Mouse (Mus musculus): ENCODE measurements around the gene Tkfc. TPM values are rescaled to one million over a fixed set of nuclear protein-coding genes. Genes with fewer than 3 reads are reported as not detected.
A peak's percentile ranks its signal among the peaks of the same experiment; 100 is the strongest.
"Not testable (repeated sequence)": the region's sequence is repeated elsewhere in the genome, so short reads cannot be mapped to it uniquely, and the experiment has no call there.

Gene Tkfc
- polyA plus RNA-seq, 1 experiment from 2014 or later: 24.5 TPM

- not testable (repeated sequence) for H3K4me1 ChIP-seq (ENCODE audit: control insufficient read depth, insufficient read depth, low read length); H3K9me3 ChIP-seq (ENCODE audit: control insufficient read depth, low read length); H3K4me3 ChIP-seq (ENCODE audit: low read depth, low read length); H3K36me3 ChIP-seq (ENCODE audit: control insufficient read depth, insufficient read depth, low read length); H3K4me2 ChIP-seq (ENCODE audit: low read depth, severe bottlenecking); ATAC-seq (ENCODE audit: insufficient number of reproducible peaks, low FRiP score, low TSS enrichment, low read depth); H3K27ac ChIP-seq (replicated peaks; ENCODE audit: low read depth, low read length); DNase-seq (ENCODE audit: low spot score); H3K9ac ChIP-seq (ENCODE audit: low read length); H3K27me3 ChIP-seq (ENCODE audit: control insufficient read depth, insufficient read depth, low read length)
- 70% methylated on average over 4 of the region's 4 CpGs for WGBS
Measured at GRCm38 (mm10) chr19:10557837-10558375, 47.5 kb downstream of the Tkfc start.

- Histone ChIP-seq H3K4me1 (ENCODE audit: control insufficient read depth, insufficient read depth, low read length) (peaks cover 3% of the 10 kb centered on the region; the same call in 1 of the 2 replicates), H3K27me3 (ENCODE audit: control insufficient read depth, insufficient read depth, low read length) (no peaks in the 10 kb centered on the region), H3K4me2 (ENCODE audit: low read depth, severe bottlenecking) (no peak overlapping the region), H3K36me3 (ENCODE audit: control insufficient read depth, insufficient read depth, low read length) (no peaks in the 10 kb centered on the region), H3K4me3 (ENCODE audit: low read depth, low read length) (no peak overlapping the region), H3K27ac (replicated peaks; ENCODE audit: low read depth, low read length) (no peak overlapping the region), H3K9me3 (ENCODE audit: control insufficient read depth, low read length) (no peaks in the 10 kb centered on the region), H3K9ac (ENCODE audit: low read length) (no peak overlapping the region)
- DNase-seq (ENCODE audit: low spot score): no peak
- ATAC-seq (ENCODE audit: insufficient number of reproducible peaks, low FRiP score, low TSS enrichment, low read depth): no peak
- 79% methylated on average over 2 of the region's 2 CpGs for WGBS
Measured at GRCm38 (mm10) chr19:10557430-10557829, 48.0 kb downstream of the Tkfc start.

- Histone ChIP-seq H3K4me1 (ENCODE audit: control insufficient read depth, insufficient read depth, low read length) (peaks cover 3% of the 10 kb centered on the region; the same call in 1 of the 2 replicates), H3K9ac (ENCODE audit: low read length) (no peak overlapping the region), H3K4me3 (ENCODE audit: low read depth, low read length) (no peak overlapping the region), H3K27me3 (ENCODE audit: control insufficient read depth, insufficient read depth, low read length) (no peaks in the 10 kb centered on the region), H3K4me2 (ENCODE audit: low read depth, severe bottlenecking) (no peak overlapping the region), H3K9me3 (ENCODE audit: control insufficient read depth, low read length) (no peaks in the 10 kb centered on the region), H3K36me3 (ENCODE audit: control insufficient read depth, insufficient read depth, low read length) (no peaks in the 10 kb centered on the region), H3K27ac (replicated peaks; ENCODE audit: low read depth, low read length) (no peak overlapping the region)
- ATAC-seq (ENCODE audit: insufficient number of reproducible peaks, low FRiP score, low TSS enrichment, low read depth) (no peak), DNase-seq (ENCODE audit: low spot score) (no peak)
- WGBS: 86% methylated on average over 2 of the region's 2 CpGs
Measured at GRCm38 (mm10) chr19:10557001-10557400, 48.5 kb downstream of the Tkfc start.

- Histone ChIP-seq H3K9ac (ENCODE audit: low read length) (peak within 1 kb of the TSS; percentile 57), H3K4me1 (ENCODE audit: control insufficient read depth, insufficient read depth, low read length) (peaks cover 3% of the 10 kb centered on the region; the same call in 1 of the 2 replicates), H3K27ac (replicated peaks; ENCODE audit: low read depth, low read length) (0 out of 2 replicates have a peak within 1 kb of the TSS, but pooled peaks have one; percentile 39), H3K36me3 (ENCODE audit: control insufficient read depth, insufficient read depth, low read length) (peaks cover 6% of the 10 kb centered on the region; the same call in 1 of the 2 replicates), H3K27me3 (ENCODE audit: control insufficient read depth, insufficient read depth, low read length) (no peaks in the 10 kb centered on the region), H3K4me3 (ENCODE audit: low read depth, low read length) (peak within 1 kb of the TSS; percentile 55), H3K9me3 (ENCODE audit: control insufficient read depth, low read length) (no peaks in the 10 kb centered on the region), H3K4me2 (ENCODE audit: low read depth, severe bottlenecking) (peak within 1 kb of the TSS; percentile 66)
- DNase-seq (ENCODE audit: low spot score): peak; percentile 86
- peak; percentile 98 for ATAC-seq (ENCODE audit: insufficient number of reproducible peaks, low FRiP score, low TSS enrichment, low read depth)
- WGBS: 2% methylated on average over 43 of the region's 43 CpGs
Measured at GRCm38 (mm10) chr19:10555624-10556510, 49.6 kb downstream of the Tkfc start, which contains the start of gene Tmem216. Gene Tmem216 (minus strand): TSS chr19:10556238.

GRCm38 (mm10) chr19:10539454-10539853 lies 66.0 kb downstream of the Tkfc start:
- Histone ChIP-seq H3K9me3 (ENCODE audit: control insufficient read depth, low read length) (no peaks in the 10 kb centered on the region), H3K36me3 (ENCODE audit: control insufficient read depth, insufficient read depth, low read length) (peaks cover 27% of the 10 kb centered on the region), H3K27ac (replicated peaks; ENCODE audit: low read depth, low read length) (no peak overlapping the region), H3K9ac (ENCODE audit: low read length) (no peak overlapping the region), H3K4me1 (ENCODE audit: control insufficient read depth, insufficient read depth, low read length) (no peaks in the 10 kb centered on the region), H3K4me2 (ENCODE audit: low read depth, severe bottlenecking) (no peak overlapping the region), H3K27me3 (ENCODE audit: control insufficient read depth, insufficient read depth, low read length) (no peaks in the 10 kb centered on the region), H3K4me3 (ENCODE audit: low read depth, low read length) (no peak overlapping the region)
- WGBS: 92% methylated on average over 5 of the region's 5 CpGs
- no peak for ATAC-seq (ENCODE audit: insufficient number of reproducible peaks, low FRiP score, low TSS enrichment, low read depth)
- DNase-seq (ENCODE audit: low spot score): no peak

Other genes with a start within 250 kb of the Tkfc start
- 0.45 and 0.55 TPM in 2 replicates for gene Syt7, start 216.6 kb downstream of the Tkfc start, polyA plus RNA-seq (2014; fragmentation: Nextera tagmentation; extraction: Ambion mirVana)
- gene Lrrc10b, start 148.2 kb downstream of the Tkfc start, polyA plus RNA-seq (2014; fragmentation: Nextera tagmentation; extraction: Ambion mirVana): 0.09 TPM in 1 of 2 replicates, not detected in the other
- 0.16 TPM in 1 of 2 replicates, not detected in the other for gene Ppp1r32, start 122.7 kb downstream of the Tkfc start, polyA plus RNA-seq (2014; fragmentation: Nextera tagmentation; extraction: Ambion mirVana)
- 62.2 and 69.7 TPM in 2 replicates for gene Cpsf7, start 80.4 kb downstream of the Tkfc start, polyA plus RNA-seq (2014; fragmentation: Nextera tagmentation; extraction: Ambion mirVana)
- gene Sdhaf2, start 79.5 kb downstream of the Tkfc start, polyA plus RNA-seq (2014; fragmentation: Nextera tagmentation; extraction: Ambion mirVana): 57.2 and 61.0 TPM in 2 replicates
- gene Tmem216, start 49.4 kb downstream of the Tkfc start, polyA plus RNA-seq (2014; fragmentation: Nextera tagmentation; extraction: Ambion mirVana): 64.1 and 66.3 TPM in 2 replicates
- gene Cyb561a3, start 28.5 kb downstream of the Tkfc start, polyA plus RNA-seq (2014; fragmentation: Nextera tagmentation; extraction: Ambion mirVana): 15.8 and 16.4 TPM in 2 replicates
- 49.9 and 52.1 TPM in 2 replicates for gene Tmem138, start 28.3 kb downstream of the Tkfc start, polyA plus RNA-seq (2014; fragmentation: Nextera tagmentation; extraction: Ambion mirVana)
- gene Ddb1, start 327 bp downstream of the Tkfc start, polyA plus RNA-seq (2014; fragmentation: Nextera tagmentation; extraction: Ambion mirVana): 423 and 456 TPM in 2 replicates
- 1.4 and 1.7 TPM in 2 replicates for gene Vwce, start 28.6 kb upstream of the Tkfc start, polyA plus RNA-seq (2014; fragmentation: Nextera tagmentation; extraction: Ambion mirVana)
- not detected in 2 replicates for gene Pga5, start 72.4 kb upstream of the Tkfc start, polyA plus RNA-seq (2014; fragmentation: Nextera tagmentation; extraction: Ambion mirVana)
- gene Vps37c, start 83.1 kb upstream of the Tkfc start, polyA plus RNA-seq (2014; fragmentation: Nextera tagmentation; extraction: Ambion mirVana): 29.7 and 33.4 TPM in 2 replicates
- gene Cd5, start 133.3 kb upstream of the Tkfc start, polyA plus RNA-seq (2014; fragmentation: Nextera tagmentation; extraction: Ambion mirVana): not detected in 2 replicates
- gene Cd6, start 224.4 kb upstream of the Tkfc start, polyA plus RNA-seq (2014; fragmentation: Nextera tagmentation; extraction: Ambion mirVana): 0.13 and 0.20 TPM in 2 replicates
- 0.15 and 0.16 TPM in 2 replicates for gene Slc15a3, start 234.1 kb upstream of the Tkfc start, polyA plus RNA-seq (2014; fragmentation: Nextera tagmentation; extraction: Ambion mirVana)